Mouse (Mus musculus) thymus, postnatal 0 days (tissue): ENCODE results near the gene Rpl3. TPM values are rescaled to one million over a fixed set of nuclear protein-coding genes. Genes with fewer than 3 reads are reported as not detected.
A peak's percentile ranks its signal among the peaks of the same experiment; 100 is the strongest.

ENCODE experiments used
- DNase-seq: peaks from one replicate; pipeline ENCODE4 v3.0.0-alpha.2; 2015; ENCODE audit warnings: low spot score
- polyA plus RNA-seq: library from polyadenylated mRNA; unstranded; fragments of >200 nt; fragmentation: Nextera tagmentation; extraction: Ambion mirVana; gene quantifications from 2 replicates; pipeline ENCODE4 v1.2.1, GENCODE M21; 2015

Rpl3 gene
- polyA plus RNA-seq, 1 experiment from 2014 or later, result 1,101 TPM

GRCm38 (mm10) chr15:80069171-80069570, 22.5 kb downstream of the Rpl3 start:
- DNase-seq, result no peak

- DNase-seq, result peak; percentile 51
Observed at GRCm38 (mm10) chr15:80066538-80066937, 25.1 kb downstream of the Rpl3 start.

- DNase-seq, result peak; percentile 49
Observed at GRCm38 (mm10) chr15:80065414-80065813, 26.3 kb downstream of the Rpl3 start.

- DNase-seq, result peak; percentile 53
Observed at GRCm38 (mm10) chr15:80064965-80065364, 26.7 kb downstream of the Rpl3 start.

- no peak for DNase-seq
Observed at GRCm38 (mm10) chr15:80062821-80063220, 28.8 kb downstream of the Rpl3 start.

GRCm38 (mm10) chr15:80062339-80062738, 29.3 kb downstream of the Rpl3 start:
- no peak for DNase-seq

- no peak for DNase-seq
Observed at GRCm38 (mm10) chr15:80061071-80061550, 30.6 kb downstream of the Rpl3 start.

- no peak for DNase-seq
Observed at GRCm38 (mm10) chr15:80060356-80061070, 31.2 kb downstream of the Rpl3 start.

- DNase-seq, result no peak
Observed at GRCm38 (mm10) chr15:80059606-80060005, 32.1 kb downstream of the Rpl3 start.

GRCm38 (mm10) chr15:80058151-80058550, 33.5 kb downstream of the Rpl3 start:
- no peak for DNase-seq

- DNase-seq, result no peak
Observed at GRCm38 (mm10) chr15:80054034-80054710, 37.5 kb downstream of the Rpl3 start.

- DNase-seq, result no peak
Observed at GRCm38 (mm10) chr15:80053381-80054033, 38.2 kb downstream of the Rpl3 start.

- DNase-seq, result peak; percentile 63
Observed at GRCm38 (mm10) chr15:80051782-80052181, 39.9 kb downstream of the Rpl3 start.

GRCm38 (mm10) chr15:80051092-80051761, 40.4 kb downstream of the Rpl3 start:
- DNase-seq, result no peak

GRCm38 (mm10) chr15:80050093-80050492, 41.6 kb downstream of the Rpl3 start:
- DNase-seq, result peak; percentile 82

- DNase-seq, result peak; percentile 33
Observed at GRCm38 (mm10) chr15:80047973-80048372, 43.7 kb downstream of the Rpl3 start.

- no peak for DNase-seq
Observed at GRCm38 (mm10) chr15:80047242-80047641, 44.4 kb downstream of the Rpl3 start.

GRCm38 (mm10) chr15:80045749-80046148, 45.9 kb downstream of the Rpl3 start:
- no peak for DNase-seq

GRCm38 (mm10) chr15:80044249-80044648, 47.4 kb downstream of the Rpl3 start:
- DNase-seq, result no peak

- DNase-seq, result no peak
Observed at GRCm38 (mm10) chr15:80042152-80042551, 49.5 kb downstream of the Rpl3 start.

- DNase-seq, result no peak
Observed at GRCm38 (mm10) chr15:80038110-80038391, 53.6 kb downstream of the Rpl3 start.
